Mouse (Mus musculus): ENCODE results near the gene Bmpr1a. TPM values are rescaled to one million over a fixed set of nuclear protein-coding genes. Genes with fewer than 3 reads are reported as not detected.

Gene Bmpr1a
- polyA plus RNA-seq, 1 experiment, result 22.7 TPM

Other genes with a start within 250 kb of the Bmpr1a start
- 4.9 and 5.9 TPM in 2 replicates for gene Shld2, start 192.8 kb downstream of the Bmpr1a start, polyA plus RNA-seq (2012; rRNA removed)
- gene Glud1, start 192.6 kb downstream of the Bmpr1a start, polyA plus RNA-seq (2012; rRNA removed), result 69.3 and 78.9 TPM in 2 replicates
- gene Fam25c, start 147.9 kb downstream of the Bmpr1a start, polyA plus RNA-seq (2012; rRNA removed), result not detected in 2 replicates
- 522 and 740 TPM in 2 replicates for gene Sncg, start 128.6 kb downstream of the Bmpr1a start, polyA plus RNA-seq (2012; rRNA removed)
- gene Mmrn2, start 127.9 kb downstream of the Bmpr1a start, polyA plus RNA-seq (2012; rRNA removed), result 18.7 and 21.0 TPM in 2 replicates
- gene 9230112D13Rik, start 19.5 kb upstream of the Bmpr1a start, polyA plus RNA-seq (2012; rRNA removed), result 0.61 and 0.70 TPM in 2 replicates
- 4.6 and 6.6 TPM in 2 replicates for gene Ldb3, start 85.3 kb upstream of the Bmpr1a start, polyA plus RNA-seq (2012; rRNA removed)
- gene Opn4, start 96.8 kb upstream of the Bmpr1a start, polyA plus RNA-seq (2012; rRNA removed), result not detected in 2 replicates
- gene Wapl, start 170.6 kb upstream of the Bmpr1a start, polyA plus RNA-seq (2012; rRNA removed), result 17.7 and 23.4 TPM in 2 replicates